Mouse (Mus musculus) heart, postnatal 14 days (tissue): Measurements from ENCODE around the gene Morc2a. TPM values are rescaled to one million over a fixed set of nuclear protein-coding genes. Genes with fewer than 3 reads are reported as not detected.

ENCODE experiments used
- DNase-seq, 2 experiments: peaks; one replicate each; pipeline ENCODE4 v3.0.0; 2021 to 2022
- intact Hi-C: fragments of 180-260 bp; cut with DNase I; formaldehyde crosslinking; loops from one replicate; pipeline ENCODE4 v1.15.1; 2025
- total RNA-seq, 2 experiments: library from RNA; stranded (reverse); gene quantifications; 2 replicates each; pipeline ENCODE4 v1.2.3; 2021

Gene Morc2a
- total RNA-seq, 2 experiments from 2014 or later = 23.1 to 27.4 TPM

DNA sequence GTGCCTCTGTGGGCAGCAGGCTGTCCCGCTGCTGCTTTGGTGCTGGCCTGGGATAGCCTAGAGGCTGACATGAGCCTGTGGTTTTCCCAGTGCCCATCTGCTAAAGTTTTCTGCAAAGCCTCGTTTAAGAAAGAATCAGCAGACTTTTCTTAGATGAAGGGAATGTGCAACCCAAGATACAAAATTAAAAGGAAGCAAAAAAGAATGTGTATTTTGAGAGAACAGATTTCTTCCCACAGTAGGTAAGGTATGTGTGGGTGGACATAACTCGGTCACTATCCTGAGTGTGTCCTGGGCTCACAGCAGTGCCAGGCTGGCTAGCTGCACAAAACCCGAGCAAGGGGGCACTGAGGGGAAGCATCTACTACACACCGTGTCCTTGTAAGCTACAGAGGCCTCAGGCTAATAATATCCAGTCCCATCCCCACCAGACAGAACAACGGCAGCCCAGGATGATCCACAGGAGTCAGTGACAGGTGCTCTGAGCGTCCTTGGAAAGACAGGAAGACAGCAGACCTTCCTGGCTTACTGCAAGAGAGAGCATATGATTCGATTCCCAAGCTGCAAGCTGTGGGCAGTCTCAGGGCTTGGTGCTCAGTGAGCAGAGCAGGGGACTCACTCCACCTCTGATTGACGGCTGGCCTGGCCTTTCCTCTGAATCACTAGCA, 78.6 kb downstream of the Morc2a start:
- DNase-seq = no peak

DNA sequence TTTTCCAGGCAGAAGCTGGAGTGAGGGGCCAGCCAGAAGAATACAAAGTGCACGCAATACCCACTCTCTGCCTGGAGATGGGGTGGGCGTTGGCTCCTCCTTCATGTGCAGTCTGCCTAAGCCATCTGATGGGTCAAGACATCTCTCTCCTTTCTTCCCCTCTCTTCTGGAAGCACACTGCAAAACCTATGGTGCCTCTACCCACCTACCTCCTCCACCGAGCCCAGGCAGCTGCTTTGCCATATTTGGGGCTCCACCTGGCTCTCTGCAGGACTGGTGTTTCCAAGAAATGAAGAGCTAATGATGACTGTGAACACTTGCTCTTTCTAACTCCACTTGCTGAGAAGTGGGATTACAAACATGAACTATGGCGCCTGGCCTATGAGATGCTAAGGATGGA, 82.5 kb downstream of the Morc2a start:
- no peak for DNase-seq
- intact Hi-C loops = no loop called here

More for the DNA sequence above, 78.6 kb downstream of the Morc2a start:
- intact Hi-C loops = no loop called here

DNA sequence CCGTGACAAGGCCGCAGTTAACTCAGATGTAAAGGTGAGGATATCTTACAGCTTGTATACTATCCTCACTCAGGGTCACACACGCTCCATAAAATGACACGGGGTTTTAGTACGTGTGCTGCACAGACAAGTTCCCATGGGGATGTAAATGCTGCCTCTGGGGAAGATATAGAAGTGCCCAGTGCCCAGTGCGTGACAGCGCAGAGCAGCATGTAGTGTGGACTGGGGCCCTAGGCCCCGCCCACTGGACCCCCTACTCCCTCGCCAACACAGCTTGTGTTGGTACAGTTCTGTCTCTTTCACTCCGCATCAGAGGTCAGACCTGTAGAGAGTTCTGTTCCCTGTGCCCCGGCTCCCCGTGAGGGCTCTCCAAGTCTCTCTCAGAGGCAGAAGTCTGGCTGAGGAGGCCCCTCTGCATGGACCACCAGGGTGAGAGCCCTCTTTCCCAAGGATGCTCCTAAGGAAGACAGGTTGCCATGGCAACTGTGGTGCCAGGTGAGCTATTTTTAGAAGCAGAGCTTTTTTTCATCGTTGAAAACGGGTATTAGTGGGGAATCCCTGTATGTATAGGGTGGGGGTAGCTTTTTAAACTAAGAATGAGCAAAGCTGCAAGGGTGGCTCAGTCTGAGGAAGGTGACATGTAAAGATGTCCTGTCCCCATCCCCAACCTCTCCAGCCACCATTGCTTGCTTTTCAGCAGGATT, 85.1 kb downstream of the Morc2a start:
- intact Hi-C loops = no loop called here

DNA sequence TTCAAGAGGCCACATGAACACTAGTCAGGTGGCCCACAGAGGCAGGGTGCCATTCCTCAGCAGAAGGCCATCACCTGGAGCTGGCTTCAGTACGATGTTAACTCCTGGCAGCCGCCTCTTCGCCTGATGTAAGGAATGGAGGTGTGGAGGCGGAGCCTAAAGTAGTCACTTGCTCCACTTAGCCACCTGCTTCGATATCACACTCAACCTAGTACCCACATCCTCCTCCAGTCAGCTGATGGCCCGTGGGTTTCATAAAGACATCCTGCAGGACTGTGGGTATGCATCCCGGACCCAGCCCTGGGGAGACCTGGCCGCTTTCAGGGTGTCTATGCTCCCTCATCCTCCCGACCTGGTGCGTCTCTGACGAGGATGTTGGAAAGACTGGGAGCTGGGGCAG, 86.7 kb downstream of the Morc2a start:
- DNase-seq = no peak
- intact Hi-C loops = no loop called here

More for the DNA sequence above, 85.1 kb downstream of the Morc2a start:
- no peak for DNase-seq

DNA sequence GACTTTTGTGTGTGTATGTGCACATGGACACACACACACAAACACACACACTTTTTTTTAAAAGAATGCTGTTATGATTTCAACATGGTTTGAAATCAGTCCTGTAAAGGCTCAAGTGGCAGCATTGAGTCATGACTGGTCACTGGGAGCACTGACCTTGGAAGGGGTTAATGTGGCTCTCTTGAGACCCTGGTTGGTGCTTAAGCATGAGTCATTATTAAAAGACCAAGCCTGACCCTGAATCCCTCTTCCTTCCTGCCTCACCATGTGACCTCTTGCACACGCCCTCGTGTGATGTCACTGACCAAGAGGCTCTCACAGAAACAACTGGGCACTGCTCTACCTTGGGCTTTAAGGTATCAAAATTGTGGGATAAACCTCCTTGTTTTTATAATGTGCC, 89.8 kb downstream of the Morc2a start:
- intact Hi-C loops = no loop called here
- DNase-seq = no peak

Other genes starting within 250 kb of the Morc2a start
- 10 to 100 TPM; 21.6 to 24.9 TPM for gene Limk2, start 240.0 kb upstream of the Morc2a start, total RNA-seq
- gene Rnf185, start 196.8 kb upstream of the Morc2a start, total RNA-seq = 10 to 100 TPM; 22.6 to 23.0 TPM
- gene Pla2g3, start 160.9 kb upstream of the Morc2a start, total RNA-seq = under 1 TPM; 0.10 to 0.22 TPM
- 10 to 100 TPM; 18.9 to 21.7 TPM for gene Inpp5j, start 144.4 kb upstream of the Morc2a start, total RNA-seq
- 10 to 100 TPM; 42.1 to 44.0 TPM for gene Selenom, start 134.5 kb upstream of the Morc2a start, total RNA-seq
- 100 to 1,000 TPM; 196 to 205 TPM for gene Smtn, start 108.6 kb upstream of the Morc2a start, total RNA-seq
- gene Osbp2, start 214.7 kb downstream of the Morc2a start, total RNA-seq = 1 to 10 TPM; 6.7 to 8.5 TPM
- gene 4921536K21Rik, start 245.9 kb downstream of the Morc2a start, total RNA-seq = under 1 TPM; 0.74 to 0.90 TPM
- 10 to 100 TPM; 38.2 to 44.4 TPM for gene Dusp18, start 246.0 kb downstream of the Morc2a start, total RNA-seq